Mouse (Mus musculus) limb, embryonic 14.5 days (tissue): ENCODE results near the gene Tada1. TPM values are rescaled to one million over a fixed set of nuclear protein-coding genes. Genes with fewer than 3 reads are reported as not detected.

Experiments used
- ATAC-seq: fragments of 200-750 bp; cut with Nextera tagmentation; 2 replicates; pipeline ENCODE4 v1.8.0; 2017; ENCODE audit warnings: low read depth, moderate number of reproducible peaks, moderate TSS enrichment; ENCODE audit not compliant: low FRiP score
- DNase-seq: peaks from one replicate; pipeline ENCODE4 v3.0.0-alpha.2; 2015; ENCODE audit warnings: low spot score
- H3K27ac ChIP-seq: fragments of 300-500 bp; sonication (generic); replicated peaks from 2 replicates; pipeline ENCODE4 v1.5.1; 2014; ENCODE audit warnings: low read depth, mild to moderate bottlenecking, low read length, moderate library complexity, mixed read lengths
- H3K27me3 ChIP-seq: fragments of 300-500 bp; sonication (generic); 2 replicates; pipeline ENCODE4 v1.6.1; 2014; ENCODE audit warnings: low read length, mixed read lengths; ENCODE audit not compliant: control insufficient read depth, insufficient read depth
- H3K36me3 ChIP-seq: fragments of 300-500 bp; sonication (generic); 2 replicates; pipeline ENCODE4 v1.6.1; 2014; ENCODE audit warnings: mild to moderate bottlenecking, low read length, moderate library complexity, mixed read lengths; ENCODE audit not compliant: control insufficient read depth, insufficient read depth
- H3K4me1 ChIP-seq: fragments of 300-500 bp; sonication (generic); 2 replicates; pipeline ENCODE4 v1.6.1; 2014; ENCODE audit warnings: antibody characterized with exemption, low read length, mixed read lengths; ENCODE audit not compliant: control insufficient read depth, insufficient read depth
- H3K4me2 ChIP-seq: fragments of 300-500 bp; sonication (generic); replicated peaks from 2 replicates; pipeline ENCODE4 v1.6.1; 2014; ENCODE audit warnings: low read depth, mild to moderate bottlenecking, low read length, moderate library complexity; ENCODE audit not compliant: severe bottlenecking
- H3K4me3 ChIP-seq: fragments of 300-500 bp; sonication (generic); replicated peaks from 2 replicates; pipeline ENCODE4 v1.5.1; 2014; ENCODE audit warnings: low read length
- H3K9ac ChIP-seq: fragments of 300-500 bp; sonication (generic); 2 replicates; pipeline ENCODE4 v1.6.1; 2014; ENCODE audit warnings: mild to moderate bottlenecking, low read depth, low read length, moderate library complexity; ENCODE audit not compliant: severe bottlenecking
- H3K9me3 ChIP-seq: fragments of 300-500 bp; sonication (generic); 2 replicates; pipeline ENCODE4 v1.6.1; 2016; ENCODE audit warnings: low read length; ENCODE audit not compliant: control insufficient read depth
- POLR2A ChIP-seq: fragments of 200-500 bp; IDR thresholded peaks from 2 replicates; pipeline ENCODE4 v1.8.0; 2012; ENCODE audit warnings: inconsistent platforms, mild to moderate bottlenecking, moderate library complexity, borderline replicate concordance; ENCODE audit not compliant: insufficient read depth, insufficient read length; ENCODE audit errors: extremely low read depth
- WGBS: fragments of 180-500 bp; shearing (Covaris S2); extraction: QIAGEN DNeasy Blood & Tissue Kit; methylation state at CpG from one replicate; pipeline ENCODE4 v1.1.7; 2014; 5-methylcytosine and 5-hydroxymethylcytosine counted together
- polyA plus RNA-seq, 2 experiments: library from polyadenylated mRNA; depleted of rRNA in 1 of 2; stranded (reverse) in 1 of 2; unstranded in 1 of 2; fragments of >200 nt; fragmentation: Nextera tagmentation in 1 of 2; extraction: Ambion mirVana in 1 of 2; gene quantifications; 2 replicates each; pipeline versions ENCODE4 v1.2.1 to v1.2.3; 2012 to 2014

Gene Tada1
- polyA plus RNA-seq, 2 experiments = 50.0 to 55.5 TPM

DNA sequence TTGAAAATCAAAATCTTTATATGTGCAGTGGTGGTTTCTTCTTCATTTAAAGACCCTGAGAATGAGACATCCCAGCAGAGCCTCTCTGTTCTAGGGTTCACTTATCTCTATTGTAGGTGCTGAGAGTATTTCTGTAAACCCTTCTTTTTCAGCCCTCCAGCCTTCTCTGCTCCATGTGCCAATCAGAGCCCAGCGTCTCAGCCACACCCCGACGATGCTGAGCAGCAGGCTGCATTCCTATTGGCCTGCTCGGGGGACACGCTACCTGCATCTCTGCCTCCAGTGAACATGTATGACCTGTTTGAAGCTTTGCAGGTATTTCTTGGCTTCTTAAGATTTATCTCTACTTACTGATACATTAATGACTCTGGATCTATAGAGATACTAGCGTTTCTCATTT is 12.8 kb downstream of the Tada1 start:
- no peak overlapping the region for H3K9ac ChIP-seq
- H3K9me3 ChIP-seq = no peaks in the 10 kb centered on the region
- no peak for DNase-seq
- no peak overlapping the region for H3K4me3 ChIP-seq
- no peak for TF ChIP-seq POLR2A
- H3K27me3 ChIP-seq = no peaks in the 10 kb centered on the region
- 93% methylated on average over 6 of the region's 6 CpGs for WGBS
- H3K4me2 ChIP-seq = no peak overlapping the region
- H3K36me3 ChIP-seq = peaks cover 95% of the 10 kb centered on the region
- ATAC-seq = no peak
- no peaks in the 10 kb centered on the region for H3K4me1 ChIP-seq
- no peak overlapping the region for H3K27ac ChIP-seq

DNA sequence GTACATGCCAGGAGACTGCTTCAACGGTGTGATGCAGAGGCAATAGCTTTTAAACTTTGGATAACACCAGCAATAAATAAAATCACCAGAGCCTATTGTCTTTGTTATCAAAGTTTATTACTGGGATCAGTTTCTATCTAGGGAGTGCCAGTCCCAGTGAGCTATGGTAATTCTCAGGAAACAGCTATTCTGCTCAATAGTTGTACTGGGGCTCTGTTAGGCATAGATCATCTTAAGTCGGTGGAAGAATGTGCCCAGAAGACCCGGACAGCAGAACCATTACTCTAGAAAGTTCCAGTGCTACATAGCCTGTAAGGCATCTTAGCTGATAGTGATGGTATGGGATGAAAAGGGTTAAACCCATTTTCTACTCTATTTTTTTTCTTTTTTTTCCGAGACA is 15.9 kb downstream of the Tada1 start:
- 66% methylated on average over 4 of the region's 4 CpGs for WGBS
- no peaks in the 10 kb centered on the region for H3K4me1 ChIP-seq
- DNase-seq (no peak), ATAC-seq (no peak)
- H3K4me2 ChIP-seq = no peak overlapping the region
- peaks cover 95% of the 10 kb centered on the region for H3K36me3 ChIP-seq
- no peak overlapping the region for H3K27ac ChIP-seq
- no peak overlapping the region for H3K4me3 ChIP-seq
- H3K9ac ChIP-seq = no peak overlapping the region
- no peaks in the 10 kb centered on the region for H3K27me3 ChIP-seq
- no peak for TF ChIP-seq POLR2A
- no peaks in the 10 kb centered on the region for H3K9me3 ChIP-seq

DNA sequence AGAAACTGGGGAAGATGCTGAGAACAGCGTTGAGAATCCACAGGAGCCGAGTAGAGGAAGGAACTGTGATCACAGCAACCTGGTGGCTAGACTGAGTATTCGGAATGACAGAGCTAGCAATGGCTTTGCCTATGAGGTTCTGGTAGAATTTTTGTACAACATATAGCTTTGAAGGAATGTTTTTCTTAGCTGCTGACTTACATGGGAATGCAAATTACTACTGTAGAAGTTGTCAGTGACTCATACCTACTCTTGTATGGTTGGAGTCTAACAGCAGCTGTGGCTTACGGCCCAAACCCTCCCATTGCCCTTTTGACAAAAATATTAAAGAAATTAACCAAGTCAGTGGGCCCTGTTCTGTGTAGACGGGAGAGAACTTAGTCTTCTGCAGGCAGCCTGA is 16.8 kb downstream of the Tada1 start:
- Histone ChIP-seq H3K36me3 (peaks cover 93% of the 10 kb centered on the region), H3K27ac (no peak overlapping the region), H3K9ac (no peak overlapping the region), H3K4me2 (no peak overlapping the region), H3K4me1 (no peaks in the 10 kb centered on the region), H3K4me3 (no peak overlapping the region), H3K27me3 (no peaks in the 10 kb centered on the region), H3K9me3 (no peaks in the 10 kb centered on the region)
- no peak for DNase-seq
- no peak for TF ChIP-seq POLR2A
- ATAC-seq = no peak
- 86% methylated on average over 5 of the region's 5 CpGs for WGBS

DNA sequence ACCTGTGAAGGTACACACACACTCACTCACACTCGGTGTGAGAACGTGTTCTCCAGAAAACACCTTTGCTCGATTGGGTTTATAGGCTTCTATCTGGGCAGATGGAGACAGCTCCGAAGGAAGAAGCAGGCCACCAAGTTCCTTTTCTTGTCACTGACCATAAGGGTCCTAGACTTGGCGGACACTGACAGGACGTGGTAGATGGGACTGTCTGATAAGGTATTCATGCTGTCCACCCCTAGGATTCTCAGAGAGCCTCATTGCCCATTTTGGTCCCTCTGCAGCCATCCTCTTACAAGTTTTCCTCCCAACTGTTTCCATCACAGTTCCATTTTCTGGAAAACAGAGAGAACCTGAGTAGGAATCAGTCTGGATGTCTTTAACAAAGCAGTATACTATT is 17.5 kb downstream of the Tada1 start:
- Histone ChIP-seq H3K4me2 (no peak overlapping the region), H3K9me3 (no peaks in the 10 kb centered on the region), H3K36me3 (peaks cover 92% of the 10 kb centered on the region), H3K9ac (no peak overlapping the region), H3K4me1 (no peaks in the 10 kb centered on the region), H3K27me3 (no peaks in the 10 kb centered on the region), H3K27ac (no peak overlapping the region), H3K4me3 (no peak overlapping the region)
- DNase-seq (no peak), ATAC-seq (no peak)
- TF ChIP-seq POLR2A = no peak
- WGBS = 96% methylated on average over 6 of the region's 6 CpGs

DNA sequence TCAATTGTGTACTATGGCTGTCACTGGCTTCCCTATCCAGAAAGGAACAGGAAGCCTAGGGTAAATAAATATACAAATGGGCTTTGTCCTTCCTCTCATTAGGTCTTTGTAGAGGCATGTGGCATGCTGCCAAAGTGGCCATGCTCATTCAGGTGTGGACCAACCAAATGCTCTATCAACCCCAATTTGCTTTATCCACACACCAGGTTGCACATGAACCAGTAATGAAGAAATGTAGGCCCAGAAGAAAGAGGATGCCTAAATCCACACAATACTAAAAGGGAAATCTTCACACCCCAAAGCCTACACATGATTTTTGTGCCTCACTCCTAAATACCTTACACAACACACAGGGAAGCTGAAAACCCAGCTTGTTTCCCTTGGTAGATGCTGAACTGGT is 22.6 kb downstream of the Tada1 start:
- no peaks in the 10 kb centered on the region for H3K27me3 ChIP-seq
- no peak overlapping the region for H3K4me3 ChIP-seq
- no peaks in the 10 kb centered on the region for H3K9me3 ChIP-seq
- H3K4me1 ChIP-seq = peaks cover 7% of the 10 kb centered on the region; the same call in 1 of the 2 replicates
- no peak for ATAC-seq
- DNase-seq = no peak
- no peak for TF ChIP-seq POLR2A
- H3K27ac ChIP-seq = no peak overlapping the region
- no peak overlapping the region for H3K9ac ChIP-seq
- no peak overlapping the region for H3K4me2 ChIP-seq
- peaks cover 84% of the 10 kb centered on the region for H3K36me3 ChIP-seq

DNA sequence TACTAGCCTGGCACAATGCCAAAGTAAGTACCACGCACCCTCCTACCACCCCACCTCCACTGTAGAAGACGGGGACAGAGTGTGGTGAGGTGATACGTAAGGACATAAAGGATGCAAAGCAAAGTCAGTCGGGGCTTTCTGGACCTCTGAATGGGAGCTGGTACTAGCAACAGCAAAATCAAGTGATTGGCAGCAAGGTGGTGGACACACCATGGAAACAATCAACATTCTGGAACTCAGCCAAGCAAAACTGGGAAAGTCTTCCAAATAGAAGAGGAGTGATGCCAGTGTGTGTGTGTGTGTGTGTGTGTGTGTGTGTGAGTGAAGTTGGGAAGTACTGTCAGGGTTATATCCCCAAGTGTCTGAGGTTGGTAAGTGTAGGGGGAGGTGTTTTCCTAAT is 23.1 kb downstream of the Tada1 start:
- no peak for TF ChIP-seq POLR2A
- Histone ChIP-seq H3K36me3 (peaks cover 81% of the 10 kb centered on the region), H3K4me2 (no peak overlapping the region), H3K4me1 (peaks cover 7% of the 10 kb centered on the region; the same call in 1 of the 2 replicates), H3K9me3 (no peaks in the 10 kb centered on the region), H3K27ac (no peak overlapping the region), H3K4me3 (no peak overlapping the region), H3K27me3 (no peaks in the 10 kb centered on the region), H3K9ac (no peak overlapping the region)
- ATAC-seq (no peak), DNase-seq (no peak)
- 75% methylated on average over 4 of the region's 4 CpGs for WGBS
